Mouse (Mus musculus) ES-E14 (cell line): Measurements from ENCODE around the gene Phyhd1.

Experiments used
- CHD2 ChIP-seq: IDR thresholded peaks from 2 replicates; pipeline ENCODE4 v1.6.1; 2014; ENCODE audit warnings: mild to moderate bottlenecking, low read depth, low read length, inconsistent platforms
- MAFK ChIP-seq: IDR thresholded peaks from 2 replicates; pipeline ENCODE4 v1.6.1; 2014; ENCODE audit warnings: mild to moderate bottlenecking, low read depth, low read length, inconsistent platforms; ENCODE audit not compliant: insufficient read depth
- ZNF384 ChIP-seq: IDR thresholded peaks from 2 replicates; pipeline ENCODE4 v1.6.1; 2012; ENCODE audit warnings: low read depth, low read length, inconsistent platforms

DNA sequence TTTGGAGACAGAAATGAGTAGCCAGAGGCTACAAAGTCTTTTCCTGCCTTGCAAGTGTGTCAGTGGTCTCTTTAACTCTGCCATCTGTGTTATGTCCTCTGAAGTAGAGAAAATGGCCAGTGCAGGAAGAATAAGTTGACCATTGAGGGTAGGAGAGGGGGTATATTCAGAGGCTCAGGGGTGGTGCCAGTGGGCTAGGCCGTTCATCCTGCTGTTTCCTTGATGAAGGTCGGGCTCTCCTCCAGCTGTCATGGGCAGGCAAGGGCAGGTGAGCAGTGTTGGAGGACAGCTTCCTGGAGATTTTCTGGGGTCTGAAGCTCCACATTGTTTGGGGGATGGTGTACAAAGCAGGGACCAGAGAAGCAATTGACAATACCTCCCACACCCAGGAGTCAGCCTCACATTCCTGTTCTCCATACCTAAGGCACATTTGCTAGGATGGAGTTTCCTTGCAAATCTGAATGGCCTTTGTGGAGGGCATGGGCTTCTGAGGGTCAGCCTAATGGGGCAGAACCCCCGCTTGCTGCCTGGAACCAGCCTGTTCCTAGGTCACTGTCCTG lies 27.0 kb upstream of the Phyhd1 start:
- no peak for TF ChIP-seq ZNF384
- no peak for TF ChIP-seq CHD2
- TF ChIP-seq MAFK: no peak
